Mouse (Mus musculus) liver, adult 2 months (tissue): ENCODE measurements around the gene Phf21a.

Experiments
- CTCF ChIP-seq: fragments of 200-500 bp; IDR thresholded peaks from 2 replicates; pipeline ENCODE4 v1.5.1; 2011; ENCODE audit warnings: low read depth, low read length, control low read depth
- POLR2A ChIP-seq: fragments of 200-500 bp; IDR thresholded peaks from 2 replicates; pipeline ENCODE4 v1.6.1; 2011; ENCODE audit warnings: low read length, control low read depth; ENCODE audit not compliant: insufficient read depth; ENCODE audit errors: extremely low read depth

GRCm38 (mm10) chr2:92360893-92361292 is 268.0 kb downstream of the Phf21a start:
- no peak for TF ChIP-seq CTCF
- no peak for TF ChIP-seq POLR2A
